Mouse (Mus musculus) hindbrain, embryonic 11.5 days (tissue): ENCODE data around the gene Tbc1d2. TPM values are rescaled to one million over a fixed set of nuclear protein-coding genes. Genes with fewer than 3 reads are reported as not detected.
"Not testable (repeated sequence)": the region's sequence is repeated elsewhere in the genome, so short reads cannot be mapped to it uniquely, and the experiment has no call there.

Source experiments
- ATAC-seq: fragments of 200-750 bp; cut with Nextera tagmentation; 2 replicates; pipeline ENCODE4 v1.8.0; 2017; ENCODE audit warnings: mild to moderate bottlenecking, moderate TSS enrichment, moderate library complexity; ENCODE audit not compliant: low FRiP score
- DNase-seq: peaks from one replicate; pipeline ENCODE4 v3.0.0-alpha.2; 2015; ENCODE audit warnings: low spot score
- H3K27ac ChIP-seq: fragments of 300-500 bp; sonication (generic); 2 replicates; pipeline ENCODE4 v1.5.1; 2014; ENCODE audit warnings: mild to moderate bottlenecking, low read depth, low read length
- H3K27me3 ChIP-seq: fragments of 300-500 bp; sonication (generic); 2 replicates; pipeline ENCODE4 v1.6.1; 2014; ENCODE audit warnings: mild to moderate bottlenecking, low read length, moderate library complexity, mixed read lengths; ENCODE audit not compliant: control insufficient read depth, insufficient read depth
- H3K36me3 ChIP-seq: fragments of 300-500 bp; sonication (generic); 2 replicates; pipeline ENCODE4 v1.6.1; 2014; ENCODE audit warnings: mild to moderate bottlenecking, low read length, moderate library complexity, mixed read lengths; ENCODE audit not compliant: control insufficient read depth, insufficient read depth
- H3K4me1 ChIP-seq: fragments of 300-500 bp; sonication (generic); replicated peaks from 2 replicates; pipeline ENCODE4 v1.6.1; 2014; ENCODE audit warnings: low read length, mixed read lengths; ENCODE audit not compliant: control insufficient read depth, insufficient read depth
- H3K4me2 ChIP-seq: fragments of 300-500 bp; sonication (generic); replicated peaks from 2 replicates; pipeline ENCODE4 v1.6.1; 2014; ENCODE audit warnings: mild to moderate bottlenecking, low read depth, low read length
- H3K4me3 ChIP-seq: fragments of 300-500 bp; sonication (generic); 2 replicates; pipeline ENCODE4 v1.5.1; 2014; ENCODE audit warnings: low read depth, low read length
- H3K9ac ChIP-seq: fragments of 300-500 bp; sonication (generic); 2 replicates; pipeline ENCODE4 v1.6.1; 2014; ENCODE audit warnings: low read depth, low read length
- H3K9me3 ChIP-seq: fragments of 300-500 bp; sonication (generic); 2 replicates; pipeline ENCODE4 v1.6.1; 2016; ENCODE audit warnings: low read length; ENCODE audit not compliant: control insufficient read depth
- WGBS: fragments of 180-500 bp; shearing (Covaris S2); extraction: QIAGEN DNeasy Blood & Tissue Kit; methylation state at CpG from one replicate; pipeline ENCODE4 v1.1.7; 2014; 5-methylcytosine and 5-hydroxymethylcytosine counted together
- polyA plus RNA-seq: library from polyadenylated mRNA; unstranded; fragments of >200 nt; fragmentation: Nextera tagmentation; extraction: Ambion mirVana; gene quantifications from 2 replicates; pipeline ENCODE4 v1.2.1, GENCODE M21; 2014

Gene Tbc1d2
- polyA plus RNA-seq, 1 experiment from 2014 or later = 1.0 TPM

GRCm38 (mm10) chr4:46655298-46655697 is 5.3 kb upstream of the Tbc1d2 start:
- peaks cover 2% of the 10 kb centered on the region for H3K27me3 ChIP-seq
- no peaks in the 10 kb centered on the region for H3K4me1 ChIP-seq
- no peak overlapping the region for H3K4me2 ChIP-seq
- 48% methylated on average over 1 of the region's 1 CpGs for WGBS
- H3K27ac ChIP-seq = no peak overlapping the region
- H3K4me3 ChIP-seq = no peak overlapping the region
- no peak overlapping the region for H3K9ac ChIP-seq
- no peaks in the 10 kb centered on the region for H3K36me3 ChIP-seq
- H3K9me3 ChIP-seq = no peaks in the 10 kb centered on the region
- no peak for DNase-seq
- no peak for ATAC-seq

DNA sequence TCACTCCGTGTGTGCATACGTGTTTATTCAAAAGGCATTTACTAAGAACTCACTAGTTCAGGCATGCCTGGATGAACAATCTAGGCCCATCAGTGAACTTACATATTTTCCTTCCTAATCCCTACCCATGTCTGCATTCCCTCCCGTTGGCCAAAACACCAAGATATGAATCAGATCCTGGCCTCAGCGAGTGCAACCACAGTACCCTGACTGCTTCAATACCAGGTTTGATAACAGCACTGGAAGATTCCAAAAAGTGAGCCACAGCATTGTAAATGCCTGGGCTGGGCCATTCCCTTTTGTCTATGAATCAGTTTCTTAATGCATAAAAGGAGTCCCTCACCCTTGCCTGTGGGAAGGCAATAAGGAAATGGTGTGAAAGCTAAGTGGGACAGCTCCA is 848 bp downstream of the Tbc1d2 start:
- H3K4me1 ChIP-seq = peaks cover 3% of the 10 kb centered on the region
- H3K27me3 ChIP-seq = peaks cover 13% of the 10 kb centered on the region
- H3K9ac ChIP-seq = no peak overlapping the region
- H3K4me2 ChIP-seq = peak overlapping the region; percentile 90; the same call in 1 of the 2 replicates
- WGBS = 64% methylated on average over 4 of the region's 4 CpGs
- no peaks in the 10 kb centered on the region for H3K36me3 ChIP-seq
- H3K4me3 ChIP-seq = peak overlapping the region; percentile 68; the same call in 1 of the 2 replicates
- DNase-seq (no peak), ATAC-seq (no peak)
- no peaks in the 10 kb centered on the region for H3K9me3 ChIP-seq
- no peak overlapping the region for H3K27ac ChIP-seq

DNA sequence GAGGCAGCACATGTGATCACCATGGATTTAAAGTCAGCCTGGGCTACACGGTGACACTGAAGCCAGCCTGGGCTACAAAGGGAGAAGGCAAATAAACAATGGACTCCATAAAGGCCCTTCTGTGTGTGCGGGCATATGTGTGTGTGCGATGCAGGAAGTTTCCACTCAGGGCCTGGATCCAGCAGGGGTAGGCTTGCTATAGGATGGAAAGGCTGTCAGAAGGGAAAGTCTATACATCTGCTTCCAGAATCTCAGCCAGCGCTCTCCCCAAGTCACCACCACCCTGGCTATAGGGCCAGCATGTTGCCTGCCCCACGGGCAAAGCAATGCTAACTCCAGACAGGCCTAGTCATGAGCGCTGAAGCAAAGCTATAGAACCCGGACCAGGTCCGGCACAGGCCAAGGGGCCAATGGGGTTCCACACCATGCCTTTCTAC is 6.3 kb downstream of the Tbc1d2 start:
- no peak overlapping the region for H3K4me2 ChIP-seq
- no peak overlapping the region for H3K27ac ChIP-seq
- H3K9ac ChIP-seq = no peak overlapping the region
- ATAC-seq = no peak
- H3K9me3 ChIP-seq = no peaks in the 10 kb centered on the region
- no peak overlapping the region for H3K4me3 ChIP-seq
- H3K4me1 ChIP-seq = no peaks in the 10 kb centered on the region
- no peak for DNase-seq
- 0 out of 2 replicates have a peak, but pooled peaks cover under 1% of the 10 kb centered on the region for H3K27me3 ChIP-seq
- no peaks in the 10 kb centered on the region for H3K36me3 ChIP-seq
- 88% methylated on average over 8 of the region's 8 CpGs for WGBS

- Histone ChIP-seq H3K9ac (no peak overlapping the region), H3K9me3 (no peaks in the 10 kb centered on the region), H3K27me3 (no peaks in the 10 kb centered on the region), H3K36me3 (no peaks in the 10 kb centered on the region), H3K4me3 (no peak overlapping the region), H3K27ac (no peak overlapping the region), H3K4me2 (no peak overlapping the region), H3K4me1 (no peaks in the 10 kb centered on the region)
- 81% methylated on average over 8 of the region's 8 CpGs for WGBS
- DNase-seq (no peak), ATAC-seq (no peak)
These were observed 6.9 kb downstream of the Tbc1d2 start for GRCm38 (mm10) chr4:46642924-46643675.

DNA sequence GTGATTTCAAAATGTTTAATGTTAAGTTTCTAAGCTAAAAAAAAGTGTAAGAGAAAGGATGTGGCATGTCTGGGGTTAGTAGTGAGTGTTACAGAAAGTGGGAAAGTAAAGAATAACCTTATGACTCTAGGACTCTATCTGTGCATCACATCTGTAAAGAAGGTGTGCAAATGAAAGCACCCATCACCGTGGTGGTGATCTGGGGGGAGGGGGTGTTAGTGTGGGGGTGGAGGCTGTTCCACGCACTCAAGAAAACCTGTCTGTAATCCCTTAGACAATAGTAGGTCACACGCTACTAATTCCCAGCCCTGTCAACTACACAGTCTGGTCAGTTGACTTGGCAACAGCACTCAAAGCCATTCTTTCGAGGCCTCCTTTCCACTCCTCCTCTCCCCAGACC is 8.7 kb downstream of the Tbc1d2 start:
- Histone ChIP-seq H3K9me3 (no peaks in the 10 kb centered on the region), H3K4me1 (no peaks in the 10 kb centered on the region), H3K9ac (no peak overlapping the region), H3K4me3 (no peak overlapping the region), H3K27ac (no peak overlapping the region), H3K4me2 (no peak overlapping the region), H3K27me3 (no peaks in the 10 kb centered on the region), H3K36me3 (no peaks in the 10 kb centered on the region)
- DNase-seq (no peak), ATAC-seq (no peak)
- 57% methylated on average over 4 of the region's 4 CpGs for WGBS

- no peak overlapping the region for H3K4me2 ChIP-seq
- H3K4me1 ChIP-seq = no peaks in the 10 kb centered on the region
- ATAC-seq = no peak
- H3K27me3 ChIP-seq = no peaks in the 10 kb centered on the region
- H3K27ac ChIP-seq = no peak overlapping the region
- H3K4me3 ChIP-seq = no peak overlapping the region
- no peaks in the 10 kb centered on the region for H3K9me3 ChIP-seq
- whole genome bisulfite sequencing = 91% methylated on average over 8 of the region's 8 CpGs
- DNase-seq = no peak
- H3K36me3 ChIP-seq = no peaks in the 10 kb centered on the region
- H3K9ac ChIP-seq = no peak overlapping the region
These were observed 10.1 kb downstream of the Tbc1d2 start for GRCm38 (mm10) chr4:46639866-46640265.

GRCm38 (mm10) chr4:46637250-46637649 is 12.8 kb downstream of the Tbc1d2 start:
- H3K9ac ChIP-seq, H3K27me3 ChIP-seq, H3K27ac ChIP-seq, H3K4me1 ChIP-seq, H3K36me3 ChIP-seq, H3K4me3 ChIP-seq, H3K4me2 ChIP-seq, H3K9me3 ChIP-seq, DNase-seq, ATAC-seq: not testable (repeated sequence)
- WGBS = 86% methylated on average over 10 of the region's 10 CpGs

- Histone ChIP-seq H3K4me3 (no peak overlapping the region), H3K27me3 (no peaks in the 10 kb centered on the region), H3K27ac (no peak overlapping the region), H3K4me1 (no peaks in the 10 kb centered on the region), H3K4me2 (no peak overlapping the region), H3K36me3 (no peaks in the 10 kb centered on the region), H3K9me3 (no peaks in the 10 kb centered on the region), H3K9ac (no peak overlapping the region)
- ATAC-seq (no peak), DNase-seq (no peak)
- WGBS = 89% methylated on average over 16 of the region's 16 CpGs
These were observed 14.1 kb downstream of the Tbc1d2 start for GRCm38 (mm10) chr4:46635702-46636430.

- Histone ChIP-seq H3K36me3 (no peaks in the 10 kb centered on the region), H3K27me3 (no peaks in the 10 kb centered on the region), H3K9me3 (no peaks in the 10 kb centered on the region), H3K4me1 (no peaks in the 10 kb centered on the region), H3K4me2 (no peak overlapping the region), H3K27ac (no peak overlapping the region), H3K9ac (no peak overlapping the region), H3K4me3 (no peak overlapping the region)
- DNase-seq (no peak), ATAC-seq (no peak)
- WGBS = 54% methylated on average over 6 of the region's 6 CpGs
These were observed 15.1 kb downstream of the Tbc1d2 start for GRCm38 (mm10) chr4:46634881-46635280.
